16 mouse cellular contexts compared by ENCODE assay signal in genomic region chr5:3490358-3490757, GRCm38 (mm10). TPM values are rescaled to one million over a fixed set of nuclear protein-coding genes. Genes with fewer than 3 reads are reported as not detected.
DNase-seq lines count a peak whose midpoint lies in the region; ATAC-seq and TF ChIP-seq lines count a peak whose summit lies in the region.
"Had no signal": no experiment of that assay in that cellular context is flagged by ENCODE, and none has a peak within 500 bp of the region (broad histone marks: within the 10 kb centered on the region; RNA-seq: fewer than 3 reads in every experiment).

No protein-coding gene starts in this region.

- no peaks in the 10 kb centered on the region for H3K27me3 ChIP-seq in liver, adult 2 months (ENCODE audit: control insufficient read depth, insufficient read depth, low read length)
- no peaks in the 10 kb centered on the region for H3K27me3 ChIP-seq in liver, embryonic 11.5 days (replicated peaks; ENCODE audit: control insufficient read depth, insufficient read depth, low read length)
- H3K27me3 ChIP-seq: limb, embryonic 15.5 days had no signal

- no peak overlapping the region for H3K4me3 ChIP-seq in liver, adult 2 months (ENCODE audit: insufficient read depth, low read depth, low read length)
- no peak overlapping the region for H3K4me3 ChIP-seq in liver, embryonic 11.5 days (ENCODE audit: low read depth, low read length)
- H3K4me3 ChIP-seq: heart, adult 2 months; limb, embryonic 15.5 days had no signal

- peaks cover 14% of the 10 kb centered on the region for H3K4me1 ChIP-seq in liver, adult 2 months (ENCODE audit: control insufficient read depth, insufficient read depth, low read length)
- peaks cover 7% of the 10 kb centered on the region; the same call in 1 of the 2 replicates for H3K4me1 ChIP-seq in liver, embryonic 11.5 days (replicated peaks; ENCODE audit: control insufficient read depth, insufficient read depth, low read length)

- H3K9ac ChIP-seq in liver, adult 2 months (ENCODE audit: low read depth, low read length), result no peak overlapping the region
- H3K9ac ChIP-seq in liver, embryonic 11.5 days (ENCODE audit: low read depth, low read length), result no peak overlapping the region
- H3K9ac ChIP-seq: forebrain, postnatal 0 days; limb, embryonic 15.5 days had no signal

- peaks cover 3% of the 10 kb centered on the region; the same call in 1 of the 2 replicates for H3K79me2 ChIP-seq in liver, adult 2 months (ENCODE audit: control insufficient read depth, insufficient read depth, low read length)

- no peak for ATAC-seq in liver, embryonic 11.5 days (replicated peaks; ENCODE audit: low FRiP score)
- ATAC-seq in megakaryocyte, adult 5-6 weeks (ENCODE audit: poor library complexity, severe bottlenecking), result peak; percentile 47
- ATAC-seq: activated CD4-positive, CD25-positive, alpha-beta regulatory T cell, adult 4 months; forebrain, postnatal 0 days had no signal

- TF ChIP-seq CTCF in liver, adult 2 months (IDR thresholded peaks at IDR 0.05; ENCODE audit: low read depth, low read length), result no peak

- WGBS in liver, adult 2 months, result 86% methylated on average over 3 of the region's 3 CpGs
- 85% methylated on average over 3 of the region's 3 CpGs for WGBS in liver, embryonic 11.5 days

- peak; percentile 97 for DNase-seq in heart, adult 11 months
- no peak for DNase-seq in heart, postnatal 36 days
- DNase-seq in liver, adult 2 months (ENCODE audit: extremely low read depth, low read depth, low spot score), result peak; percentile 37
- no peak for DNase-seq in liver, embryonic 11.5 days (ENCODE audit: low spot score)
- DNase-seq in 416B (ENCODE audit: low read depth), result peak; percentile 56
- no peak for DNase-seq in adrenal gland, postnatal 10 days
- no peak for DNase-seq in spleen, postnatal 10 days (ENCODE audit: low spot score in 2 of 2)
- DNase-seq: cerebellum, adult 9-11 months; forebrain, postnatal 0 days; layer of hippocampus, postnatal 36 days; right cerebral cortex, postnatal 14 days; thymus, postnatal 36 days had no signal

- H3K4me2 ChIP-seq in liver, embryonic 11.5 days, result no peak overlapping the region
- H3K4me2 ChIP-seq: limb, embryonic 15.5 days had no signal

- no peak for TF ChIP-seq POLR2A in liver, adult 2 months (IDR thresholded peaks at IDR 0.05; ENCODE audit: extremely low read depth, insufficient read depth, low read length)

- H3K36me3 ChIP-seq in liver, adult 2 months (ENCODE audit: control insufficient read depth, insufficient read depth, low read length), result no peaks in the 10 kb centered on the region
- no peaks in the 10 kb centered on the region for H3K36me3 ChIP-seq in liver, embryonic 11.5 days (ENCODE audit: control insufficient read depth, insufficient read depth, low read length)
- H3K36me3 ChIP-seq: limb, embryonic 15.5 days had no signal

- intact Hi-C loops in heart, postnatal 36 days (cut with DNase I), result no loop called here

- no peak overlapping the region; the same call in 1 of the 2 replicates for H3K27ac ChIP-seq in liver, adult 2 months (replicated peaks; ENCODE audit: insufficient read depth, low read depth, low read length)
- H3K27ac ChIP-seq in liver, embryonic 11.5 days (ENCODE audit: low read depth, low read length), result no peak overlapping the region
- H3K27ac ChIP-seq: limb, embryonic 15.5 days had no signal

- no peaks in the 10 kb centered on the region for H3K9me3 ChIP-seq in liver, embryonic 11.5 days (ENCODE audit: control insufficient read depth, low read length)
- H3K9me3 ChIP-seq: limb, embryonic 15.5 days had no signal

RNA-seq across cellular contexts. Expression of gene Fam133b, which starts 53.3 kb away (rescaled TPM):
- 10 to 100 TPM; 10.9 to 11.9 TPM for total RNA-seq in heart, postnatal 36 days (2021)
- total RNA-seq in liver, adult 2 months (2014; rRNA removed), result 9.0 and 10.9 TPM in 2 replicates
- 2.3 and 3.0 TPM in 2 replicates for polyA plus RNA-seq in liver, adult 2 months (2012; rRNA removed)
- polyA plus RNA-seq in liver, embryonic 11.5 days (2014; fragmentation: Nextera tagmentation; extraction: Ambion mirVana), result 26.2 and 28.4 TPM in 2 replicates
- total RNA-seq in megakaryocyte, adult 5-6 weeks (2015), result 37.1 and 39.5 TPM in 2 replicates
- total RNA-seq in megakaryocyte, adult 5-6 weeks (2017), result 47.1 and 50.9 TPM in 2 replicates
- 10 to 100 TPM; 25.3 to 34.4 TPM for total RNA-seq in adrenal gland, postnatal 10 days (2021)

Comparison
In these comparisons a context has a peak if more than half of its experiments do, and no peak if none do; other contexts are left out.
1. DNase-seq: peak in heart, adult 11 months (single experiment), liver, adult 2 months (single experiment) and 416B (single experiment); none in heart, postnatal 36 days (0 of 2), liver, embryonic 11.5 days (single experiment), adrenal gland, postnatal 10 days (single experiment) and spleen, postnatal 10 days (0 of 2).